In the genomic region with DNA sequence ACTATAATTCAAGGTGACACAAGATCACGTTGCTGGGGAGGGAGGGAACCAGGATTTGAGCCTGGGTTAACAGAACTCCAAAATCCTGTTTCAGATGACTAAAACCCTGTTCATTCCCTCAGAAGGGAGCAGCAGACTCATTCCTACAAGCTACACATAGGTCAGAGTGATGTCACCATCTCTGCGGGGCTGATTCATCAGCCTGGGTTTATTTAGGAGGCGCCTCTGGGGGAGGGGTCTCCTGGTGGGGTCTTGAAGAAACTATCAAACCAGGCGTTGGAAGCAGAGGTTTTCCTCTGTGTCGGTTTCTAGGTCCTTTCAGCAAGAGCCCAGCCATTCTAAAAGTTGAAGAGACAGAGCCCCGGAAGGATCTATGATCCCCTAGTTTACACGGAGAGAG, we compare ENCODE assay signal across 8 mouse cellular contexts. TPM values are rescaled to one million over a fixed set of nuclear protein-coding genes. Genes with fewer than 3 reads are reported as not detected.
DNase-seq lines count a peak whose midpoint lies in the region; ATAC-seq lines count a peak whose summit lies in the region.

No protein-coding gene starts in this region.

- no peaks in the 10 kb centered on the region for H3K9me3 ChIP-seq in lung, embryonic 15.5 days
- no peaks in the 10 kb centered on the region for H3K9me3 ChIP-seq in embryonic facial prominence, embryonic 13.5 days
- H3K9me3 ChIP-seq in intestine, embryonic 15.5 days = no peaks in the 10 kb centered on the region
- no peaks in the 10 kb centered on the region for H3K9me3 ChIP-seq in neural tube, embryonic 14.5 days (ENCODE audit: control insufficient read depth, low read length)

- H3K4me2 ChIP-seq in lung, embryonic 15.5 days = peak overlapping the region; percentile 98
- H3K4me2 ChIP-seq in embryonic facial prominence, embryonic 13.5 days = peak overlapping the region; percentile 85
- H3K4me2 ChIP-seq in intestine, embryonic 15.5 days (replicated peaks) = peak overlapping the region; percentile 94
- peak overlapping the region; percentile 96 for H3K4me2 ChIP-seq in neural tube, embryonic 14.5 days (ENCODE audit: low read depth, low read length)

- H3K27ac ChIP-seq in lung, embryonic 15.5 days = peak overlapping the region; percentile 83
- H3K27ac ChIP-seq in embryonic facial prominence, embryonic 13.5 days = peak overlapping the region; percentile 89
- peak overlapping the region; percentile 84 for H3K27ac ChIP-seq in intestine, embryonic 15.5 days
- no peak overlapping the region for H3K27ac ChIP-seq in neural tube, embryonic 14.5 days (ENCODE audit: low read depth, low read length)

- no peak for ATAC-seq in lung, embryonic 15.5 days (ENCODE audit: borderline replicate concordance, extremely low read depth, low FRiP score, low TSS enrichment)
- no peak for ATAC-seq in embryonic facial prominence, embryonic 13.5 days (ENCODE audit: insufficient number of reproducible peaks, insufficient read depth, low FRiP score, low TSS enrichment, low read depth)
- no peak for ATAC-seq in intestine, embryonic 15.5 days
- no peak for ATAC-seq in neural tube, embryonic 14.5 days (ENCODE audit: low read depth)

- 11% methylated on average over 7 of the region's 7 CpGs for WGBS in lung, embryonic 15.5 days
- WGBS in embryonic facial prominence, embryonic 13.5 days = 15% methylated on average over 7 of the region's 7 CpGs
- WGBS in intestine, embryonic 15.5 days = 15% methylated on average over 7 of the region's 7 CpGs
- 23% methylated on average over 7 of the region's 7 CpGs for WGBS in neural tube, embryonic 14.5 days

- no peaks in the 10 kb centered on the region for H3K36me3 ChIP-seq in lung, embryonic 15.5 days
- H3K36me3 ChIP-seq in embryonic facial prominence, embryonic 13.5 days = peaks cover 10% of the 10 kb centered on the region
- 0 out of 2 replicates have a peak, but pooled peaks cover 3% of the 10 kb centered on the region for H3K36me3 ChIP-seq in intestine, embryonic 15.5 days
- 0 out of 2 replicates have a peak, but pooled peaks cover 5% of the 10 kb centered on the region for H3K36me3 ChIP-seq in neural tube, embryonic 14.5 days (ENCODE audit: control insufficient read depth, insufficient read depth, low read length)

- peak overlapping the region; percentile 86; the same call in 1 of the 2 replicates for H3K9ac ChIP-seq in lung, embryonic 15.5 days
- peak overlapping the region; percentile 91 for H3K9ac ChIP-seq in embryonic facial prominence, embryonic 13.5 days
- H3K9ac ChIP-seq in intestine, embryonic 15.5 days = 0 out of 2 replicates have a peak overlapping the region, but pooled peaks have one; percentile 87
- 0 out of 2 replicates have a peak overlapping the region, but pooled peaks have one; percentile 93 for H3K9ac ChIP-seq in neural tube, embryonic 14.5 days (replicated peaks; ENCODE audit: low read depth, low read length)

- H3K4me1 ChIP-seq in lung, embryonic 15.5 days = peaks cover 32% of the 10 kb centered on the region
- H3K4me1 ChIP-seq in embryonic facial prominence, embryonic 13.5 days = peaks cover 32% of the 10 kb centered on the region
- H3K4me1 ChIP-seq in intestine, embryonic 15.5 days (replicated peaks) = peaks cover 32% of the 10 kb centered on the region
- peaks cover 19% of the 10 kb centered on the region for H3K4me1 ChIP-seq in neural tube, embryonic 14.5 days (ENCODE audit: control insufficient read depth, insufficient read depth, low read length)

- no peaks in the 10 kb centered on the region for H3K27me3 ChIP-seq in lung, embryonic 15.5 days
- no peaks in the 10 kb centered on the region for H3K27me3 ChIP-seq in embryonic facial prominence, embryonic 13.5 days
- H3K27me3 ChIP-seq in intestine, embryonic 15.5 days (replicated peaks) = no peaks in the 10 kb centered on the region
- H3K27me3 ChIP-seq in neural tube, embryonic 14.5 days (ENCODE audit: control insufficient read depth, insufficient read depth, low read length) = no peaks in the 10 kb centered on the region

- H3K4me3 ChIP-seq in lung, embryonic 15.5 days = peak overlapping the region; percentile 91
- H3K4me3 ChIP-seq in embryonic facial prominence, embryonic 13.5 days = peak overlapping the region; percentile 93
- peak overlapping the region; percentile 94; the same call in 1 of the 2 replicates for H3K4me3 ChIP-seq in intestine, embryonic 15.5 days (replicated peaks)
- H3K4me3 ChIP-seq in neural tube, embryonic 14.5 days (ENCODE audit: low read depth, low read length) = peak overlapping the region; percentile 81

- no peak for DNase-seq in lung, postnatal 36 days
- no peak for DNase-seq in spleen, postnatal 14 days (ENCODE audit: low spot score in 2 of 2)
- DNase-seq in gastrocnemius, postnatal 4 days (ENCODE audit: low spot score in 2 of 2) = no peak
- no peak for DNase-seq in cerebellum, postnatal 4 days (ENCODE audit: low spot score in 2 of 2)

RNA-seq across cellular contexts. Expression of a gene that starts 0.7 kb away (rescaled TPM):
- polyA plus RNA-seq in lung, embryonic 15.5 days (2015; fragmentation: Nextera tagmentation; extraction: Ambion mirVana) = 7.5 and 8.8 TPM in 2 replicates
- polyA plus RNA-seq in embryonic facial prominence, embryonic 13.5 days (2015; fragmentation: Nextera tagmentation; extraction: Ambion mirVana) = 12.8 and 13.8 TPM in 2 replicates
- 8.3 TPM in 2 replicates for polyA plus RNA-seq in intestine, embryonic 15.5 days (2015; fragmentation: Nextera tagmentation; extraction: Ambion mirVana)
- 12.6 and 13.1 TPM in 2 replicates for polyA plus RNA-seq in neural tube, embryonic 14.5 days (2014; fragmentation: Nextera tagmentation; extraction: Ambion mirVana)
- 10 to 100 TPM; 26.5 to 29.4 TPM for total RNA-seq in gastrocnemius, postnatal 4 days (2021)

RNA-seq across cellular contexts. Expression of a gene that starts 32.8 kb away (rescaled TPM):
- 240 and 281 TPM in 2 replicates for polyA plus RNA-seq in lung, embryonic 15.5 days (2015; fragmentation: Nextera tagmentation; extraction: Ambion mirVana)
- polyA plus RNA-seq in embryonic facial prominence, embryonic 13.5 days (2015; fragmentation: Nextera tagmentation; extraction: Ambion mirVana) = 348 and 353 TPM in 2 replicates
- 311 and 328 TPM in 2 replicates for polyA plus RNA-seq in intestine, embryonic 15.5 days (2015; fragmentation: Nextera tagmentation; extraction: Ambion mirVana)
- polyA plus RNA-seq in neural tube, embryonic 14.5 days (2014; fragmentation: Nextera tagmentation; extraction: Ambion mirVana) = 276 and 304 TPM in 2 replicates
- total RNA-seq in gastrocnemius, postnatal 4 days (2021) = 10 to 100 TPM; 72.2 to 92.4 TPM

RNA-seq across cellular contexts. Expression of a gene that starts 33.0 kb away (rescaled TPM):
- 223 and 225 TPM in 2 replicates for polyA plus RNA-seq in lung, embryonic 15.5 days (2015; fragmentation: Nextera tagmentation; extraction: Ambion mirVana)
- polyA plus RNA-seq in embryonic facial prominence, embryonic 13.5 days (2015; fragmentation: Nextera tagmentation; extraction: Ambion mirVana) = 232 and 244 TPM in 2 replicates
- polyA plus RNA-seq in intestine, embryonic 15.5 days (2015; fragmentation: Nextera tagmentation; extraction: Ambion mirVana) = 229 and 241 TPM in 2 replicates
- 169 and 183 TPM in 2 replicates for polyA plus RNA-seq in neural tube, embryonic 14.5 days (2014; fragmentation: Nextera tagmentation; extraction: Ambion mirVana)
- 100 to 1,000 TPM; 106 to 111 TPM for total RNA-seq in gastrocnemius, postnatal 4 days (2021)

RNA-seq across cellular contexts. Expression of a gene that starts 33.1 kb away (rescaled TPM):
- 9.9 and 10.8 TPM in 2 replicates for polyA plus RNA-seq in lung, embryonic 15.5 days (2015; fragmentation: Nextera tagmentation; extraction: Ambion mirVana)
- polyA plus RNA-seq in embryonic facial prominence, embryonic 13.5 days (2015; fragmentation: Nextera tagmentation; extraction: Ambion mirVana) = 9.7 and 10.2 TPM in 2 replicates
- polyA plus RNA-seq in intestine, embryonic 15.5 days (2015; fragmentation: Nextera tagmentation; extraction: Ambion mirVana) = 4.5 and 5.7 TPM in 2 replicates
- 13.3 and 18.0 TPM in 2 replicates for polyA plus RNA-seq in neural tube, embryonic 14.5 days (2014; fragmentation: Nextera tagmentation; extraction: Ambion mirVana)
- 1 to 10 TPM in 1 of 2 experiments, under 1 TPM in 1; 0.96 to 1.6 TPM for total RNA-seq in gastrocnemius, postnatal 4 days (2021)

RNA-seq across cellular contexts. Expression of a gene that starts 45.3 kb away (rescaled TPM):
- 57.0 and 61.0 TPM in 2 replicates for polyA plus RNA-seq in lung, embryonic 15.5 days (2015; fragmentation: Nextera tagmentation; extraction: Ambion mirVana)
- 54.1 and 57.7 TPM in 2 replicates for polyA plus RNA-seq in embryonic facial prominence, embryonic 13.5 days (2015; fragmentation: Nextera tagmentation; extraction: Ambion mirVana)
- polyA plus RNA-seq in intestine, embryonic 15.5 days (2015; fragmentation: Nextera tagmentation; extraction: Ambion mirVana) = 53.5 and 56.2 TPM in 2 replicates
- polyA plus RNA-seq in neural tube, embryonic 14.5 days (2014; fragmentation: Nextera tagmentation; extraction: Ambion mirVana) = 45.9 and 46.2 TPM in 2 replicates
- 10 to 100 TPM; 11.6 to 13.5 TPM for total RNA-seq in gastrocnemius, postnatal 4 days (2021)
